Mouse (Mus musculus) c-Kit-positive CD71-positive TER-119-negative erythroid progenitor cells, embryonic 14.5 days (primary cell): ENCODE results near the gene Tsga10.
A peak's percentile ranks its signal among the peaks of the same experiment; 100 is the strongest.

ENCODE experiments used
- DNase-seq: peaks from one replicate; pipeline ENCODE4 v3.0.0-alpha.2; 2013; ENCODE audit warnings: low read depth

Gene Tsga10

DNA sequence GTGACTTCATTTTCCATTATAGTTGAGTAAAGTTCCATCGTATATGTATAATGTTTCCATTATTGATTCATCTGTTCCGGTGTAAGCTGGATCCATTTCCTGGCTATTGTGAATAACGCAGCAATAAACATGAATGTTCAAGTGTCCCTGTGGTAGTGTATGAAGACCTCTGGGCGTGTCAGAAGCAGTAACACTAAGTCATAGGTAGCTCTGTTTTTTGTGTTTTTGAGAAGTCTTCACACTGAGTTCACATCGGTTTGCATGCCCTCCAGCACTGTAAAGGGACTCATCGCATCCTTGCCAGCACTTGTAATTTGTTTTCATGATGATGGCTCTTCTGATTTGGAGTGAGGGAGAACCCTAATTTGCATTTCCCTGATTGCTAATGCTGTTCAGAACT, at the start of gene Tsga10:
TSS of gene Tsga10 (minus strand) at position 144 of the 400 bp plus-strand sequence.
- DNase-seq, result no peak

GRCm38 (mm10) chr1:37912751-37913150, 46.5 kb upstream of the Tsga10 start:
- no peak for DNase-seq

GRCm38 (mm10) chr1:37903178-37903577, 36.9 kb upstream of the Tsga10 start:
- peak; percentile 24 for DNase-seq

- DNase-seq, result no peak
Observed at GRCm38 (mm10) chr1:37900288-37900687, 34.1 kb upstream of the Tsga10 start.

- no peak for DNase-seq
Observed at GRCm38 (mm10) chr1:37899816-37900215, 33.6 kb upstream of the Tsga10 start.

- DNase-seq, result no peak
Observed at GRCm38 (mm10) chr1:37894606-37895005, 28.4 kb upstream of the Tsga10 start.

GRCm38 (mm10) chr1:37891400-37891799, 25.2 kb upstream of the Tsga10 start:
- DNase-seq, result peak; percentile 29

DNA sequence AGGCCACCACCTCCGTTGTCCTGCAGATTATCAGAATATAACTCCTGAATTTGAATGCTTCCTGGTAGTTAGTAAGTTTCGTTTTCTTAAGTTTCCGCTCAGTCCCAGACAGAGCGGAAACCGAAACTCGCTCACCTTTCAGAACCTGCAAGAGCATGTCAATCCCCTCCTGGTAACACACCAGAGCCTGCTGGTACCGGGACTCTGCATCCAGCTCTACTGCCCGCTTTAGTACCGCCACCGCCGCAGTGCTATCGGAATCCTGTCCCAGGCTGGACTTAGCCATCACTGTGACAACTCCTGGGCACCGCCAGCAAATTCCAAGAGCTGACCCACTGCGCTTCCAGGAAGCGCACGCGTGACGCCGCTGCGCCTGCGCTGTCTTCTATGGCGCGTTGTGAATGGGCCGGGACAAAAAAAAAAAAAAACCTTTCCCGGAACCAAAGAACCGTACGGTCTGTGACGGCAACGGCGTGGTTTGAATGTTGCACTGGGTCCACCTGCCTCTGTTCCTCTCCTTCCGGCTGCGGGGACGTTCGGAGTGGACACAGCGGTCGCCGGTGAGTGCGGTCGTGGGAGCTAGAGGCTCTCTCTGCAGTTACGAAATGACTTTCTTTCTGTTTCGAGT, 23.9 kb upstream of the Tsga10 start, which contains the start of the genes Mitd1 and Mrpl30:
TSS of gene Mitd1 (minus strand) at position 387 of the 628 bp plus-strand sequence.
TSS of gene Mrpl30 (plus strand) at position 453 of the 628 bp plus-strand sequence.
- DNase-seq, result peak; percentile 92

- DNase-seq, result no peak
Observed at GRCm38 (mm10) chr1:37889206-37889605, 23.0 kb upstream of the Tsga10 start.

- DNase-seq, result peak; percentile 81
Observed at GRCm38 (mm10) chr1:37884451-37884850, 18.2 kb upstream of the Tsga10 start.

GRCm38 (mm10) chr1:37883411-37883810, 17.2 kb upstream of the Tsga10 start:
- DNase-seq, result no peak

DNA sequence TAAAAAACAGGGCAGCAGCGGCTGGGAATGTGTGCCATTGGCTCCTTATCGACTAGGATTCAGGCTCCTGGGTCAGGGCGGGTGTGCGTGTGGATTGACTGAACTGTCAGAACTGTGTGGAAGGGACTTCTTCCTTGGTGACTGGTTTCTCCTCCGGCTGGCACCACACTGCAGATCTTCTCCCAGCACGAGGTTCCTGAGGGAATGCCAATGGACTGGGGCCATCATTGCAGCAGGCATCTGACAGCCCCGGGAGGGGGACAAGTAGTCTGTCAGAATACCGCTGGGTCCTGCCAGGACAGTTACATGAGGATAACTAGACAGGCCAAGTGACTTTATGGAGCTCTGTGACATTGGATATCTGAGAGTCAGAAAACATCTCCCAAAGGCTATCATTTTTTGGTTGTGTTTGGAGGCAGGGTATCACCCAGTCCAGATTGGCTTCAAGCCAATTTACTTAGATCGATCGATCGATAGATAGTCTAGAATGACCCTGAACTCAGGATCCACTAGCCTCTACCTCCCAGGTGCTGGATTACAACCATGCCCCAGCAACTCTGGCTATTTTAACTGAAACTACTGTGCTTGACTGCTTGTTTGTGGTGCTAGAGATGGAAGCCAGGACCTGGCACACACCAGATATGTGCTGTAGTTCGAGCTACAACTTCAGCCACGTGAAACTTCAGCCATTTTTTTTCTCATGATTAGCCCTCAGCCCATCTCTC, 11.7 kb upstream of the Tsga10 start:
- DNase-seq, result no peak

DNA sequence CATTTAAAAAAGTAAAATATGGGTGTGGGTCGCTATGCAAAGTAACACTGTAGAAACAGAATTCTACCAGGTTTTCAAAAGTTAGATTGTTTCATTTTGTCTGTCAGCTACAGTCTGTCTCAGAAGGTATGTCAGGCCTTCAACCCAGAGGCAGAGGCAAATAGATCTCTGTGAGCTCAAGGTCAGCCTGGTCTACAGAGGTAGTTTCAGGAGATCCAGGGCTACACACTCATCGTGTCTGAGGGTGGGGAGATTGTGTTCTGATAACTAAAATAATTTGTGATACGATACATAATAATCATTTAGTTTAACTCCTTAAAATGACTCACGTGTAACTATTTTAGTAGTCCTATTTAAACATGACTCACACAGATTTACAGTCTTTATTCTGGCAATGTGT, 6.9 kb upstream of the Tsga10 start:
- DNase-seq, result no peak

DNA sequence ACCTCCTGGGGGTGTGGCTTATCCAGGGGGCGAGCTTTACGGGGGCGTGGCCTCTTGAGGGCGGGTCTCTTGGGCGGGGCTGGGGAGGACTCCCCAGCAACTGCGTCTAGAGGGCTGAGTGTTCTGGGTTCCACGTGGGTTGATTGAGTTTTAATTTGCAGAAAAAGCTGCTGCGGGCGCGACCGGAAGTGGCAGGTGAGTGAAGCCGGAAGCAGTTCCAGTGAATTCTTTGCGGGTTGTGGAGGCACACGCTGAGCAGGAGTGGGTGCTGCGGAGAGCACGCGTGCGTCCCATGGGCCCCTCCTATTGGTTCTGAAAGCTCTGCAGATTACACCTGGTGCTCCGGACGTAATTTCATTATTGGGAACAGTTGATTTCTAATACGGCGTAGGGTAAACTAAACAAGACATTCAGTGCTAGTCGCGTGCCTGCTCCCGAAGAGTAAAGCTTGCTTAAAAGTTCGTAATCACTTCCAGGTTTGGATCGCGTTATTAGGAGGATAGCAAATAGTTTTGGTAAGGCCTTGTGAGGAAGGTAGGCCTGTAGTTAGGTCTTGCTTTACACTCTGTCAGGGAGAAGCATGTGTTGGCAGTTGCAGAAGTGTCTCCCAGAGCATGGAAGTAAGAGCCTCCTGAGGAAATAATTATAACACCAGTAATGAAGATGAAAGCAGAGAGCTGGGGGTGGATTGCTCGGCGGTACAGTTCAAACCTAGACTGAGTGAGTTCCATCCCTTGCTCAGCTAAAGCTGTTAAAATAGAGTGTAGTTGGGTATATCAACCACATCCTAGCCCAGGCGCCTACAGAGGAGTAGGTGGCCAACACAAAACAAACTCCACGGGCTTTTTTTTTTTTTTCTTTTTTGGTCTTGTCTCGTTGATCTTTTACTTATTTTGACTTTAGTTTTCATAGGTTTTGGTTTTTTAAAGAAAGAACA, 6.2 kb upstream of the Tsga10 start:
- DNase-seq, result peak; percentile 75

DNA sequence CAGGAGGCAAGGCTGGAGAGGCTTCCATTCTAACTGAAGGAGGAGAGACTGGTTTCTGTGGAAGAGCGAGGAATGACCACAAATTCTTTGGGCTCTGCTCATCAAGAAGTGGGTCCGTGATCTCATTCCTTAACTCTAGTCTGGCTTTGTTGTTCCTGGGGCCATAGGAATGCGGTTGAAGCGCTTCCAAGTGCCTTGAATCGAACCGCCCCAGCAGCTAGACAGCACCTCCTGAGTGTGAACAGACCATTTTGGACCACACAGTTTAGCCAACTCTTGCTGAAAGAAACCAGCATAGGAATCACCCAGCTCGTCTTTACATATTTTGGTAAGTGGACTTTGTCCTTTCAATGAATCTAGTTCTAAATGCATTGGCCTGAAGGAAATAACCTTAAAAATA, 5.5 kb upstream of the Tsga10 start, which contains the start of gene Lipt1:
TSS of gene Lipt1 (plus strand) at position 35 of the 400 bp plus-strand sequence.
- no peak for DNase-seq

DNA sequence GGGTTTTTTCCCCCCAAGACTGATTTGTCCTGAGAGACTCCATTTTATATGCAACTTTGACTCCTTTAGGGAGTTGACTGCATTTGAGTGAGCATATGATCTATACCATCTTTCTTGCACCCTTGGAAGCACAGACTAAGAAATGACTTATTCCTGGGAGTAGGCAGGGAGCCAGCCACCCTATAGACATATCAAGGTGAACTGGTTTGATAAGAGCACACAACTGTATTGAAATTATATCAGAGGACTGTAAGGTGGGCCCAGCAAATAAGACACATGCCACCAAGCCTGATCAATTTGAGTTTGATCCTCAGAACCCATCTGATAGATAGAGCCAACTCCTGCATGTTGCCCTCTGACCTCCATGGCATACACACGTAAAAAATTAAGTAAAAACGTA, 3.1 kb upstream of the Tsga10 start:
- no peak for DNase-seq

DNA sequence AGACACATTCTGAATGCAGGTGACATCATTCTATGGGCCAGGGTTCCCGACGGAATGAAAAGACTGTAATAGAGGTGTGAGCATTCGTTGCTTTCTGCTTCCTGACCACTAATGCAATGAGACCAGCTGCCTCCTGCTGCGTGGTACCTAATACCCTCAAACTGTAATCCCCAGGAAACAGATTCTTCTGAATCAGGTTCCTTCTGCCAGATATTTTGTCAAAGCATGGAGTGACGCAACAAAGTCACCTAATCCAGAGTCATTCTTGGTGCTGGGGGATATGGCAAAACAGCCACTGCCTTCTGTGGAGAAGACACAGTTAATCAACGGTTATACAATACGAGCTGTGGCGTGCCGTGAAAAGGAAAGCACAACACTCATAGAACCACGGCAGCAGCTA, 2.4 kb upstream of the Tsga10 start:
- DNase-seq, result no peak

GRCm38 (mm10) chr1:37867684-37868322, 1.6 kb upstream of the Tsga10 start:
- no peak for DNase-seq

GRCm38 (mm10) chr1:37867056-37867455, 827 bp upstream of the Tsga10 start:
- no peak for DNase-seq

DNA sequence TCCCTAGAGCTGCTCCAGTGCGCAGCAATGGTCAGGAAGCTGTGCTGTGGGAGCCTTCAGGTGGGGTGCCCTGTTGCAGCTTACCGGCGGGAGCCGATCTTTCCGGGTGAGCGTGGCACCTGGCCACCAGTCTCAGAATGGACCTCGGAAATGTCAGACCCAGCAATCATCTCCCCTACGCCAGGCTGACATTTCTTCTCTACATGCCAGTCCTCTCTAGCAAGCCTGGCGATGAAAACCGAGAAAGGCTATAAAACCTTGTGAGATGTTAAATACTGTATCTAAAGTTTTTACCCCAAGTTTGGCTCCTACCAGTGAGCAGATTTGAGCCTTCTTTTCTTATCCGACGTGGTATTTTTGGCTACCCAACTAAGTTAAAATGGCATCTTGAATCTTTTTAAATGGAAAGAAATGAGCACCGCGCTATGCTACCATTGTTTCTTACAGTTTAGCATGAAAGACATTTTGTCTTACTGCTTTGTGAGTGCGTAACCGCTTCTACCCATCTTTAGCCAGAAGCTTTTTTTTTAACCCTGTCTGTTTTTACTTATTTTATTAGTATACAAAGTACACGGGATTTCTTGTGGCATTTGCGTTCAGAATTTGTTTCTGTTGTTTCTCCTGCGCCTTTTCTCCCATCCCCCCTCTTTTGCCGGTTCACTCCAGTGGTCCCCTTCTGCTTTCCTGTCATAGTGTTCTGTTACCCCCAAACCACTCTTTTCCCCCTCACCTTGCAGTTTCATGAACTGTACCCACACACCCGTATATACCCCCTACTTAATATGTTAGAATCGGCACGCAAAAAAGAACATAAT, 621 bp downstream of the Tsga10 start:
- DNase-seq, result peak; percentile 30
